Mouse (Mus musculus): ENCODE measurements at regions not wholly inside any gene's neighbourhood (a gene's known extent, or its start where the extent isn't known, plus 50 kb on each side); places are given as distances from the start of the nearest gene placed in this dataset.

- no peak overlapping the region for H3K4me2 ChIP-seq (ENCODE audit: low read depth, low read length, severe bottlenecking)
- no peaks in the 10 kb centered on the region for H3K36me3 ChIP-seq (ENCODE audit: control insufficient read depth, insufficient read depth, low read length)
- H3K9me3 ChIP-seq (ENCODE audit: control insufficient read depth, low read length) = no peaks in the 10 kb centered on the region
- DNase-seq (ENCODE audit: low spot score) (no peak), ATAC-seq (replicated peaks; ENCODE audit: low FRiP score) (no peak)
- WGBS = 34% methylated on average over 1 of the region's 1 CpGs
- H3K27ac ChIP-seq (ENCODE audit: low read depth, low read length) = no peak overlapping the region
- no peaks in the 10 kb centered on the region for H3K4me1 ChIP-seq (replicated peaks; ENCODE audit: control insufficient read depth, insufficient read depth, low read length)
- H3K4me3 ChIP-seq (ENCODE audit: low read depth, low read length) = no peak overlapping the region
- H3K27me3 ChIP-seq (ENCODE audit: control insufficient read depth, insufficient read depth, low read length) = no peaks in the 10 kb centered on the region
- no peak overlapping the region for H3K9ac ChIP-seq (ENCODE audit: low read length)
Observed at GRCm38 (mm10) chr5:28596537-28597314, 129.7 kb upstream of the Shh start.

- DNase-seq (ENCODE audit: low spot score) (no peak), ATAC-seq (replicated peaks; ENCODE audit: low FRiP score) (no peak)
- Histone ChIP-seq H3K4me3 (ENCODE audit: low read depth, low read length) (no peak overlapping the region), H3K4me1 (replicated peaks; ENCODE audit: control insufficient read depth, insufficient read depth, low read length) (no peaks in the 10 kb centered on the region), H3K9ac (ENCODE audit: low read length) (no peak overlapping the region), H3K36me3 (ENCODE audit: control insufficient read depth, insufficient read depth, low read length) (no peaks in the 10 kb centered on the region), H3K9me3 (ENCODE audit: control insufficient read depth, low read length) (no peaks in the 10 kb centered on the region), H3K4me2 (ENCODE audit: low read depth, low read length, severe bottlenecking) (no peak overlapping the region), H3K27me3 (ENCODE audit: control insufficient read depth, insufficient read depth, low read length) (no peaks in the 10 kb centered on the region), H3K27ac (ENCODE audit: low read depth, low read length) (no peak overlapping the region)
- WGBS = 85% methylated on average over 5 of the region's 5 CpGs
Observed at GRCm38 (mm10) chr5:28571347-28571998, 104.4 kb upstream of the Shh start.

GRCm38 (mm10) chr5:28568417-28568816, 101.4 kb upstream of the Shh start:
- Histone ChIP-seq H3K27me3 (ENCODE audit: control insufficient read depth, insufficient read depth, low read length) (no peaks in the 10 kb centered on the region), H3K4me1 (replicated peaks; ENCODE audit: control insufficient read depth, insufficient read depth, low read length) (no peaks in the 10 kb centered on the region), H3K36me3 (ENCODE audit: control insufficient read depth, insufficient read depth, low read length) (no peaks in the 10 kb centered on the region), H3K9me3 (ENCODE audit: control insufficient read depth, low read length) (no peaks in the 10 kb centered on the region), H3K4me2 (ENCODE audit: low read depth, low read length, severe bottlenecking) (no peak overlapping the region), H3K27ac (ENCODE audit: low read depth, low read length) (no peak overlapping the region), H3K4me3 (ENCODE audit: low read depth, low read length) (no peak overlapping the region), H3K9ac (ENCODE audit: low read length) (no peak overlapping the region)
- ATAC-seq (replicated peaks; ENCODE audit: low FRiP score) = no peak
- no peak for DNase-seq (ENCODE audit: low spot score)

- no peak overlapping the region for H3K9ac ChIP-seq (ENCODE audit: low read length)
- no peak overlapping the region for H3K4me3 ChIP-seq (ENCODE audit: low read depth, low read length)
- H3K27ac ChIP-seq (ENCODE audit: low read depth, low read length) = no peak overlapping the region
- H3K4me1 ChIP-seq (replicated peaks; ENCODE audit: control insufficient read depth, insufficient read depth, low read length) = no peaks in the 10 kb centered on the region; the same call in 1 of the 2 replicates
- H3K36me3 ChIP-seq (ENCODE audit: control insufficient read depth, insufficient read depth, low read length) = no peaks in the 10 kb centered on the region
- no peaks in the 10 kb centered on the region for H3K27me3 ChIP-seq (ENCODE audit: control insufficient read depth, insufficient read depth, low read length)
- no peak for DNase-seq (ENCODE audit: low spot score)
- H3K4me2 ChIP-seq (ENCODE audit: low read depth, low read length, severe bottlenecking) = no peak overlapping the region
- no peak for ATAC-seq (replicated peaks; ENCODE audit: low FRiP score)
- 75% methylated on average over 5 of the region's 5 CpGs for WGBS
- no peaks in the 10 kb centered on the region for H3K9me3 ChIP-seq (ENCODE audit: control insufficient read depth, low read length)
Observed at GRCm38 (mm10) chr5:28567341-28567905, 100.4 kb upstream of the Shh start.

- Histone ChIP-seq H3K9ac (ENCODE audit: low read length) (no peak overlapping the region), H3K9me3 (ENCODE audit: control insufficient read depth, low read length) (no peaks in the 10 kb centered on the region), H3K4me3 (ENCODE audit: low read depth, low read length) (no peak overlapping the region), H3K27me3 (ENCODE audit: control insufficient read depth, insufficient read depth, low read length) (no peaks in the 10 kb centered on the region), H3K4me2 (ENCODE audit: low read depth, low read length, severe bottlenecking) (no peak overlapping the region), H3K4me1 (replicated peaks; ENCODE audit: control insufficient read depth, insufficient read depth, low read length) (no peaks in the 10 kb centered on the region; the same call in 1 of the 2 replicates), H3K36me3 (ENCODE audit: control insufficient read depth, insufficient read depth, low read length) (no peaks in the 10 kb centered on the region), H3K27ac (ENCODE audit: low read depth, low read length) (no peak overlapping the region)
- no peak for ATAC-seq (replicated peaks; ENCODE audit: low FRiP score)
- WGBS = 18% methylated on average over 3 of the region's 3 CpGs
- no peak for DNase-seq (ENCODE audit: low spot score)
Observed at GRCm38 (mm10) chr5:28563401-28563800, 96.3 kb upstream of the Shh start.

GRCm38 (mm10) chr5:28562917-28563316, 95.9 kb upstream of the Shh start:
- Histone ChIP-seq H3K9ac (ENCODE audit: low read length) (no peak overlapping the region), H3K36me3 (ENCODE audit: control insufficient read depth, insufficient read depth, low read length) (no peaks in the 10 kb centered on the region), H3K27ac (ENCODE audit: low read depth, low read length) (no peak overlapping the region), H3K4me1 (replicated peaks; ENCODE audit: control insufficient read depth, insufficient read depth, low read length) (no peaks in the 10 kb centered on the region; the same call in 1 of the 2 replicates), H3K4me2 (ENCODE audit: low read depth, low read length, severe bottlenecking) (no peak overlapping the region), H3K9me3 (ENCODE audit: control insufficient read depth, low read length) (no peaks in the 10 kb centered on the region), H3K27me3 (ENCODE audit: control insufficient read depth, insufficient read depth, low read length) (no peaks in the 10 kb centered on the region), H3K4me3 (ENCODE audit: low read depth, low read length) (no peak overlapping the region)
- DNase-seq (ENCODE audit: low spot score) = no peak
- WGBS = 77% methylated on average over 1 of the region's 1 CpGs
- no peak for ATAC-seq (replicated peaks; ENCODE audit: low FRiP score)

- 66% methylated on average over 2 of the region's 2 CpGs for WGBS
- ATAC-seq (replicated peaks; ENCODE audit: low FRiP score) = no peak
- H3K4me1 ChIP-seq (replicated peaks; ENCODE audit: control insufficient read depth, insufficient read depth, low read length) = no peaks in the 10 kb centered on the region
Observed at GRCm38 (mm10) chr5:28553543-28553942, 86.5 kb upstream of the Shh start.

GRCm38 (mm10) chr5:28530202-28530855, 63.3 kb upstream of the Shh start:
- 45% methylated on average over 6 of the region's 6 CpGs for WGBS
- Histone ChIP-seq H3K9me3 (ENCODE audit: control insufficient read depth, low read length) (no peaks in the 10 kb centered on the region), H3K9ac (ENCODE audit: low read length) (no peak overlapping the region), H3K27ac (ENCODE audit: low read depth, low read length) (no peak overlapping the region), H3K4me2 (ENCODE audit: low read depth, low read length, severe bottlenecking) (no peak overlapping the region), H3K27me3 (ENCODE audit: control insufficient read depth, insufficient read depth, low read length) (no peaks in the 10 kb centered on the region), H3K4me3 (ENCODE audit: low read depth, low read length) (no peak overlapping the region), H3K36me3 (ENCODE audit: control insufficient read depth, insufficient read depth, low read length) (no peaks in the 10 kb centered on the region), H3K4me1 (replicated peaks; ENCODE audit: control insufficient read depth, insufficient read depth, low read length) (no peaks in the 10 kb centered on the region)
- DNase-seq (ENCODE audit: low spot score) = no peak
- ATAC-seq (replicated peaks; ENCODE audit: low FRiP score) = no peak

More at GRCm38 (mm10) chr5:28553543-28553942, 86.5 kb upstream of the Shh start:
- H3K27me3 ChIP-seq (ENCODE audit: control insufficient read depth, insufficient read depth, low read length) = no peaks in the 10 kb centered on the region
- DNase-seq (ENCODE audit: low spot score) = no peak
- no peak overlapping the region for H3K4me2 ChIP-seq (ENCODE audit: low read depth, low read length, severe bottlenecking)
- no peak overlapping the region for H3K4me3 ChIP-seq (ENCODE audit: low read depth, low read length)
- no peaks in the 10 kb centered on the region for H3K9me3 ChIP-seq (ENCODE audit: control insufficient read depth, low read length)
- H3K36me3 ChIP-seq (ENCODE audit: control insufficient read depth, insufficient read depth, low read length) = no peaks in the 10 kb centered on the region
- no peak overlapping the region for H3K9ac ChIP-seq (ENCODE audit: low read length)
- H3K27ac ChIP-seq (ENCODE audit: low read depth, low read length) = no peak overlapping the region

Measured in forebrain, embryonic 11.5 days (tissue).